Mouse (Mus musculus) MEL (cell line): ENCODE results near the gene Uso1.

ENCODE experiments used
- CTCF ChIP-seq, 3 experiments: IDR thresholded peaks in 2 of 3; conservative IDR thresholded peaks in 1 of 3; 2 replicates each; pipeline ENCODE4 v1.5.1; 2011 to 2012; ENCODE audit warnings: low read length in 3 of 3, low read depth in 2 of 3, mild to moderate bottlenecking in 2 of 3, improper control_type of control experiment in 1 of 3, inconsistent platforms in 1 of 3, mixed read lengths in 1 of 3, moderate library complexity in 1 of 3; ENCODE audit not compliant: control insufficient read depth in 1 of 3, insufficient read depth in 1 of 3, poor library complexity in 1 of 3, severe bottlenecking in 1 of 3
- ELF1 ChIP-seq: IDR thresholded peaks from 2 replicates; pipeline ENCODE4 v1.6.1; 2014; ENCODE audit warnings: low read depth, mild to moderate bottlenecking, inconsistent platforms, low read length, improper control_type of control experiment, moderate library complexity
- POLR2A ChIP-seq, 2 experiments: IDR thresholded peaks; 2 replicates each; pipeline ENCODE4 v1.6.1; 2011 to 2012; ENCODE audit warnings: low read length in 2 of 2, mild to moderate bottlenecking in 2 of 2, control low read depth in 1 of 2, improper control_type of control experiment in 1 of 2, low read depth in 1 of 2, moderate library complexity in 1 of 2; ENCODE audit not compliant: control insufficient read depth in 1 of 2, insufficient read depth in 1 of 2, poor library complexity in 1 of 2
- ZC3H11A ChIP-seq: IDR thresholded peaks from 2 replicates; pipeline ENCODE4 v1.6.1; 2012; ENCODE audit warnings: low read depth, mild to moderate bottlenecking, inconsistent platforms, low read length, improper control_type of control experiment

DNA sequence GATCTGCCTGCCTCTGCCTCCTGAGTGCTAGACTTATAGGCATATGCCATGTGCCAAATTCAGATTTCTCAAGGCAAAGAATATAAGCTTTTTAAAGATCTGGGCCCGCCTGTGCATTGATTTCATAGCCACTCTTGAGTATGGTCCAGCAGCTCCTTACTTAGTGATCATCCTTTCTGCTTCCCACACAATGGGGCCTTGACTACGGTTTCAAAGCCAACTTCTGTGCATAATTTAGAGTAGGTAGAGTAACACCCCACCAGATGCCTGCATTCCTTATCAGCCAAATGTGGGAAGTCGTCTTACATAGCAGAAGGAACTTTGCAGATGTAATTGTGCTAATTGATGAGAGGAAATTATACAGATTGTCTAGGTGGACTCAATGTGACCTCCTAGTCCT, 17.1 kb downstream of the Uso1 start:
- no peak for TF ChIP-seq ZC3H11A
- no peak for TF ChIP-seq ELF1
- TF ChIP-seq POLR2A (IDR thresholded peaks at IDR 0.05; ENCODE audit: control insufficient read depth in 1 of 2, insufficient read depth in 1 of 2, low read depth in 1 of 2, low read length in 2 of 2, poor library complexity in 1 of 2) = no peak
- TF ChIP-seq CTCF (IDR thresholded peaks at IDR 0.05 in 2 of 3, conservative IDR thresholded peaks at IDR 0.05 in 1 of 3; ENCODE audit: control insufficient read depth in 1 of 3, insufficient read depth in 1 of 3, low read depth in 2 of 3, low read length in 3 of 3, poor library complexity in 1 of 3, severe bottlenecking in 1 of 3) = no peak
